Mouse (Mus musculus) small intestine, adult 2 months (tissue): ENCODE data around the gene Rem2.

Experiments
- CTCF ChIP-seq: fragments of 200-500 bp; IDR thresholded peaks from 2 replicates; pipeline ENCODE4 v1.5.1; 2012; ENCODE audit warnings: low read depth, mild to moderate bottlenecking, control low read depth, inconsistent platforms, low read length, moderate library complexity, mixed read lengths; ENCODE audit not compliant: insufficient replicate concordance, insufficient read length; ENCODE audit errors: extremely low read depth
- POLR2A ChIP-seq: fragments of 200-500 bp; IDR thresholded peaks from 2 replicates; pipeline ENCODE4 v1.6.1; 2012; ENCODE audit warnings: low read depth, mild to moderate bottlenecking, control low read depth, inconsistent platforms, low read length, moderate library complexity

GRCm38 (mm10) chr14:54480673-54481072 is 4.8 kb downstream of the Rem2 start:
- TF ChIP-seq POLR2A (no peak), CTCF (no peak)
